Mouse (Mus musculus) megakaryocyte, adult 5-6 weeks (primary cell): Measurements from ENCODE around the gene Tbx3. TPM values are rescaled to one million over a fixed set of nuclear protein-coding genes. Genes with fewer than 3 reads are reported as not detected.

Experiments used
- ATAC-seq: 2 replicates; pipeline ENCODE4 v1.8.0; 2016; ENCODE audit warnings: mild to moderate bottlenecking, inconsistent platforms; ENCODE audit not compliant: poor library complexity, severe bottlenecking
- total RNA-seq, 2 experiments: library from RNA; stranded (forward) in 1 of 2; stranded (reverse) in 1 of 2; fragments of 153-499, 151-499 nt in 1 of 2; fragments of 221-1000, 200-1000 nt in 1 of 2; gene quantifications; 2 replicates each; pipeline versions ENCODE4 v1.2.3 to v1.2.4; 2015 to 2017

Gene Tbx3
- total RNA-seq, 2 experiments from 2014 or later: not detected

GRCm38 (mm10) chr5:119678516-119678915 lies 8.0 kb downstream of the Tbx3 start:
- no peak for ATAC-seq

GRCm38 (mm10) chr5:119679084-119679483 lies 8.6 kb downstream of the Tbx3 start:
- ATAC-seq: no peak

GRCm38 (mm10) chr5:119679614-119680328 lies 9.3 kb downstream of the Tbx3 start:
- ATAC-seq: no peak

GRCm38 (mm10) chr5:119680329-119681010 lies 10.0 kb downstream of the Tbx3 start:
- no peak for ATAC-seq

GRCm38 (mm10) chr5:119681011-119681832 lies 10.8 kb downstream of the Tbx3 start:
- no peak for ATAC-seq

GRCm38 (mm10) chr5:119681833-119682210 lies 11.4 kb downstream of the Tbx3 start:
- no peak for ATAC-seq

- ATAC-seq: no peak
Measured at GRCm38 (mm10) chr5:119682646-119683515, 12.4 kb downstream of the Tbx3 start.

GRCm38 (mm10) chr5:119683861-119684260 lies 13.4 kb downstream of the Tbx3 start:
- ATAC-seq: no peak

- ATAC-seq: no peak
Measured at GRCm38 (mm10) chr5:119684701-119685391, 14.4 kb downstream of the Tbx3 start.

- no peak for ATAC-seq
Measured at GRCm38 (mm10) chr5:119685446-119686198, 15.2 kb downstream of the Tbx3 start.

GRCm38 (mm10) chr5:119686199-119686964 lies 15.9 kb downstream of the Tbx3 start:
- no peak for ATAC-seq

GRCm38 (mm10) chr5:119687005-119687855 lies 16.8 kb downstream of the Tbx3 start:
- no peak for ATAC-seq

GRCm38 (mm10) chr5:119687856-119688206 lies 17.4 kb downstream of the Tbx3 start:
- no peak for ATAC-seq

GRCm38 (mm10) chr5:119688306-119688705 lies 17.8 kb downstream of the Tbx3 start:
- ATAC-seq: no peak

GRCm38 (mm10) chr5:119688914-119689420 lies 18.5 kb downstream of the Tbx3 start:
- ATAC-seq: no peak

- ATAC-seq: no peak
Measured at GRCm38 (mm10) chr5:119689501-119689900, 19.0 kb downstream of the Tbx3 start.

- peak; percentile 47; the same call in 1 of the 2 replicates for ATAC-seq
Measured at GRCm38 (mm10) chr5:119691075-119691474, 20.6 kb downstream of the Tbx3 start.
